Comparison of ENCODE assay signal across 12 mouse cellular contexts in genomic region chr6:134320379-134320932, GRCm38 (mm10).
DNase-seq lines count a peak whose midpoint lies in the region; ATAC-seq and TF ChIP-seq lines count a peak whose summit lies in the region.
"Had no signal": no experiment of that assay in that cellular context is flagged by ENCODE, and none has a peak within 500 bp of the region (broad histone marks: within the 10 kb centered on the region; RNA-seq: fewer than 3 reads in every experiment).

No protein-coding gene starts in this region.

- H3K4me1 ChIP-seq in lung, postnatal 0 days (ENCODE audit: insufficient read depth, low read depth, low read length) = no peaks in the 10 kb centered on the region
- H3K4me1 ChIP-seq: hindbrain, embryonic 15.5 days had no signal

- DNase-seq in frontal cortex, postnatal 14 days (ENCODE audit: low spot score in 2 of 2) = no peak
- DNase-seq in lung, postnatal 0 days (ENCODE audit: low spot score) = no peak
- no peak for DNase-seq in lung, postnatal 36 days
- peak; percentile 39 for DNase-seq in brain, embryonic 18.5 days (ENCODE audit: low read depth, low spot score)
- no peak for DNase-seq in ovary, postnatal 10 days (ENCODE audit: low spot score)
- DNase-seq in T-cell, adult 2 months (ENCODE audit: low spot score) = no peak
- DNase-seq: cerebellum, adult 9-11 months; gastrocnemius, postnatal 36 days; lung, postnatal 14 days had no signal

- 0 out of 2 replicates have a peak, but pooled peaks have one; percentile 28 for TF ChIP-seq CTCF in lung, postnatal 0 days (IDR thresholded peaks at IDR 0.05)

- WGBS in lung, postnatal 0 days = 86% methylated on average over 7 of the region's 7 CpGs

- no peak overlapping the region for H3K9ac ChIP-seq in lung, postnatal 0 days (replicated peaks; ENCODE audit: low read depth)
- H3K9ac ChIP-seq: hindbrain, embryonic 15.5 days had no signal

- no peak overlapping the region for H3K4me2 ChIP-seq in lung, postnatal 0 days (replicated peaks; ENCODE audit: low read depth, low read length)
- H3K4me2 ChIP-seq: hindbrain, embryonic 15.5 days; liver, embryonic 11.5 days had no signal

- TF ChIP-seq EP300 in lung, postnatal 0 days (IDR thresholded peaks at IDR 0.05) = no peak

- no peaks in the 10 kb centered on the region for H3K36me3 ChIP-seq in lung, postnatal 0 days (ENCODE audit: insufficient read depth, low read length)
- H3K36me3 ChIP-seq: hindbrain, embryonic 15.5 days had no signal

- no peaks in the 10 kb centered on the region for H3K27me3 ChIP-seq in lung, postnatal 0 days (replicated peaks; ENCODE audit: insufficient read depth, low read length)
- H3K27me3 ChIP-seq: hindbrain, embryonic 15.5 days had no signal

- H3K27ac ChIP-seq in lung, postnatal 0 days (ENCODE audit: low read length) = no peak overlapping the region
- H3K27ac ChIP-seq: hindbrain, embryonic 15.5 days had no signal

- peak; percentile 56 for ATAC-seq in frontal cortex, adult (ENCODE audit: low TSS enrichment)
- ATAC-seq in lung, postnatal 0 days = no peak

- no peaks in the 10 kb centered on the region for H3K9me3 ChIP-seq in lung, postnatal 0 days (ENCODE audit: low read length)
- H3K9me3 ChIP-seq: hindbrain, embryonic 15.5 days had no signal

- no peak overlapping the region for H3K4me3 ChIP-seq in lung, postnatal 0 days (ENCODE audit: low read depth, low read length)
- H3K4me3 ChIP-seq: hindbrain, embryonic 15.5 days had no signal
